ENCODE assay signal across 10 mouse cellular contexts in the genomic region with DNA sequence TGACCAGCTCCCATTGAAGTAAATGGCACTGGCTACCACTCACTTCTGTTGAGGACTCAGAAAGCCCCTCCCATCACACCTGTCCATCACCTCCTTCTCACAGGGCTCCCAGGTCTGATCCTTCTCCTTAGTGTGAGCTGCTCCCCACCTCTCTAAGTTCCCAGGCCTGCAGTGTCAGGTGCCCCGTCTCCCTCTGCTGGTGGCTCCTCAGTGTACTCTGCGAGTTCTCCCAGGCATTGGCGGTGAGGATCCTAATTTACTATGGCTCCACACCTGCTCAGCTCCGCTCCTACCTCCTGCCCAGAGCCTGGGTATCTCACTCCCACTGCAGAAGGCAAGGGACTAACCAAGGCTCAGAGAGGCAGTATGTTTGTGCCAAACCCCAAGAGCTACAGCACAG. TPM values are rescaled to one million over a fixed set of nuclear protein-coding genes. Genes with fewer than 3 reads are reported as not detected.
DNase-seq lines count a peak whose midpoint lies in the region; ATAC-seq lines count a peak whose summit lies in the region.
"Had no signal": no experiment of that assay in that cellular context is flagged by ENCODE, and none has a peak within 500 bp of the region (broad histone marks: within the 10 kb centered on the region; RNA-seq: fewer than 3 reads in every experiment).

No protein-coding gene starts in this region.

- no peaks in the 10 kb centered on the region for H3K36me3 ChIP-seq in midbrain, embryonic 10.5 days
- no peaks in the 10 kb centered on the region for H3K36me3 ChIP-seq in midbrain, embryonic 15.5 days (replicated peaks)
- H3K36me3 ChIP-seq in hindbrain, embryonic 15.5 days = no peaks in the 10 kb centered on the region
- no peaks in the 10 kb centered on the region for H3K36me3 ChIP-seq in forebrain, embryonic 16.5 days (ENCODE audit: control insufficient read depth, insufficient read depth)
- H3K36me3 ChIP-seq in forebrain, embryonic 15.5 days = no peaks in the 10 kb centered on the region

- peaks cover 82% of the 10 kb centered on the region for H3K4me1 ChIP-seq in midbrain, embryonic 10.5 days
- H3K4me1 ChIP-seq in midbrain, embryonic 15.5 days = peaks cover 55% of the 10 kb centered on the region
- peaks cover 68% of the 10 kb centered on the region for H3K4me1 ChIP-seq in hindbrain, embryonic 15.5 days (replicated peaks)
- peaks cover 34% of the 10 kb centered on the region for H3K4me1 ChIP-seq in forebrain, embryonic 16.5 days (replicated peaks; ENCODE audit: control insufficient read depth, insufficient read depth, low read length)
- peaks cover 39% of the 10 kb centered on the region for H3K4me1 ChIP-seq in forebrain, embryonic 15.5 days

- ATAC-seq in midbrain, embryonic 15.5 days (replicated peaks) = no peak
- ATAC-seq in hindbrain, embryonic 15.5 days (ENCODE audit: low FRiP score, low read depth) = no peak
- ATAC-seq in forebrain, embryonic 16.5 days = no peak
- no peak for ATAC-seq in forebrain, embryonic 15.5 days (replicated peaks)

- H3K4me3 ChIP-seq in midbrain, embryonic 10.5 days = peak overlapping the region; percentile 12; the same call in 1 of the 2 replicates
- H3K4me3 ChIP-seq in midbrain, embryonic 15.5 days = no peak overlapping the region
- H3K4me3 ChIP-seq in hindbrain, embryonic 15.5 days = no peak overlapping the region
- H3K4me3 ChIP-seq in forebrain, embryonic 16.5 days (replicated peaks; ENCODE audit: low read length) = no peak overlapping the region
- H3K4me3 ChIP-seq in forebrain, embryonic 15.5 days = no peak overlapping the region
- H3K4me3 ChIP-seq: erythroblast, embryonic 14.5 days; myocyte had no signal

- H3K27ac ChIP-seq in midbrain, embryonic 10.5 days (replicated peaks) = peak overlapping the region; percentile 82
- H3K27ac ChIP-seq in midbrain, embryonic 15.5 days = no peak overlapping the region
- H3K27ac ChIP-seq in hindbrain, embryonic 15.5 days (replicated peaks) = peak overlapping the region; percentile 81; the same call in 1 of the 2 replicates
- H3K27ac ChIP-seq in forebrain, embryonic 16.5 days (ENCODE audit: low read length) = no peak overlapping the region
- no peak overlapping the region for H3K27ac ChIP-seq in forebrain, embryonic 15.5 days (replicated peaks)

- H3K9ac ChIP-seq in midbrain, embryonic 15.5 days = no peak overlapping the region
- H3K9ac ChIP-seq in hindbrain, embryonic 15.5 days = no peak overlapping the region
- H3K9ac ChIP-seq in forebrain, embryonic 16.5 days (replicated peaks; ENCODE audit: low read depth, low read length) = no peak overlapping the region
- no peak overlapping the region for H3K9ac ChIP-seq in forebrain, embryonic 15.5 days (replicated peaks)

- H3K9me3 ChIP-seq in midbrain, embryonic 10.5 days (replicated peaks) = no peaks in the 10 kb centered on the region
- no peaks in the 10 kb centered on the region for H3K9me3 ChIP-seq in midbrain, embryonic 15.5 days
- H3K9me3 ChIP-seq in hindbrain, embryonic 15.5 days = no peaks in the 10 kb centered on the region
- H3K9me3 ChIP-seq in forebrain, embryonic 16.5 days (ENCODE audit: control insufficient read depth, low read length) = no peaks in the 10 kb centered on the region
- no peaks in the 10 kb centered on the region for H3K9me3 ChIP-seq in forebrain, embryonic 15.5 days

- H3K4me2 ChIP-seq in midbrain, embryonic 15.5 days = no peak overlapping the region
- no peak overlapping the region for H3K4me2 ChIP-seq in hindbrain, embryonic 15.5 days
- H3K4me2 ChIP-seq in forebrain, embryonic 16.5 days (ENCODE audit: low read length) = no peak overlapping the region
- H3K4me2 ChIP-seq in forebrain, embryonic 15.5 days (replicated peaks) = no peak overlapping the region

- H3K27me3 ChIP-seq in midbrain, embryonic 10.5 days (ENCODE audit: low read depth, poor library complexity, severe bottlenecking) = peaks cover 100% of the 10 kb centered on the region
- peaks cover 70% of the 10 kb centered on the region for H3K27me3 ChIP-seq in midbrain, embryonic 15.5 days (replicated peaks)
- H3K27me3 ChIP-seq in hindbrain, embryonic 15.5 days = peaks cover 61% of the 10 kb centered on the region
- peaks cover 79% of the 10 kb centered on the region for H3K27me3 ChIP-seq in forebrain, embryonic 16.5 days (replicated peaks; ENCODE audit: control insufficient read depth, insufficient read depth, low read length)
- peaks cover 87% of the 10 kb centered on the region for H3K27me3 ChIP-seq in forebrain, embryonic 15.5 days

- 7% methylated on average over 4 of the region's 4 CpGs for WGBS in midbrain, embryonic 10.5 days
- WGBS in midbrain, embryonic 15.5 days = 11% methylated on average over 4 of the region's 4 CpGs
- WGBS in hindbrain, embryonic 15.5 days = 6% methylated on average over 4 of the region's 4 CpGs
- WGBS in forebrain, embryonic 16.5 days = 6% methylated on average over 4 of the region's 4 CpGs
- WGBS in forebrain, embryonic 15.5 days = 4% methylated on average over 4 of the region's 4 CpGs

- DNase-seq in cerebellum, postnatal 10 days = peak; percentile 54 to 59
- DNase-seq in cerebellum, adult 18-20 months = no peak
- no peak for DNase-seq in midbrain, embryonic 10.5 days (ENCODE audit: low spot score)
- peak; percentile 25 to 29 for DNase-seq in right cerebral cortex, adult 2 months (ENCODE audit: low spot score in 2 of 2)

RNA-seq across cellular contexts. Expression of a gene that starts 57.0 kb away (rescaled TPM):
- 2.7 and 3.1 TPM in 2 replicates for polyA plus RNA-seq in midbrain, embryonic 10.5 days (2016; fragmentation: Nextera tagmentation; extraction: Ambion mirVana)
- 1.5 and 1.7 TPM in 2 replicates for polyA plus RNA-seq in midbrain, embryonic 15.5 days (2015; fragmentation: Nextera tagmentation; extraction: Ambion mirVana)
- polyA plus RNA-seq in hindbrain, embryonic 15.5 days (2015; fragmentation: Nextera tagmentation; extraction: Ambion mirVana) = 4.9 and 6.2 TPM in 2 replicates
- polyA plus RNA-seq in forebrain, embryonic 16.5 days (2015; fragmentation: Nextera tagmentation; extraction: Ambion mirVana) = not detected in 2 replicates
- polyA plus RNA-seq in forebrain, embryonic 15.5 days (2015; fragmentation: Nextera tagmentation; extraction: Ambion mirVana) = 0.06 and 0.13 TPM in 2 replicates
- polyA plus RNA-seq: erythroblast, embryonic 14.5 days; myocyte had no signal

Comparison
In these comparisons a context has a peak if more than half of its experiments do, and no peak if none do; other contexts are left out.
1. DNase-seq: peak in cerebellum, postnatal 10 days (2 of 2) and right cerebral cortex, adult 2 months (2 of 2); none in cerebellum, adult 18-20 months (0 of 2) and midbrain, embryonic 10.5 days (single experiment).
2. H3K27ac ChIP-seq: peak in midbrain, embryonic 10.5 days (single experiment) and hindbrain, embryonic 15.5 days (single experiment); none in midbrain, embryonic 15.5 days (single experiment), forebrain, embryonic 16.5 days (single experiment) and forebrain, embryonic 15.5 days (single experiment).